Mouse (Mus musculus) forelimb bud, embryonic 11.5 days (tissue): ENCODE measurements at regions not wholly inside any gene's neighbourhood (a gene's known extent, or its start where the extent isn't known, plus 50 kb on each side); places are given as distances from the start of the nearest gene placed in this dataset.

Experiments used
- DNase-seq: peaks from one replicate; pipeline ENCODE4 v3.0.0-alpha.2; 2012; ENCODE audit warnings: low read depth, low spot score

- no peak for DNase-seq
Measured at GRCm38 (mm10) chr10:21776762-21777080, 105.3 kb upstream of the Sgk1 start.

DNA sequence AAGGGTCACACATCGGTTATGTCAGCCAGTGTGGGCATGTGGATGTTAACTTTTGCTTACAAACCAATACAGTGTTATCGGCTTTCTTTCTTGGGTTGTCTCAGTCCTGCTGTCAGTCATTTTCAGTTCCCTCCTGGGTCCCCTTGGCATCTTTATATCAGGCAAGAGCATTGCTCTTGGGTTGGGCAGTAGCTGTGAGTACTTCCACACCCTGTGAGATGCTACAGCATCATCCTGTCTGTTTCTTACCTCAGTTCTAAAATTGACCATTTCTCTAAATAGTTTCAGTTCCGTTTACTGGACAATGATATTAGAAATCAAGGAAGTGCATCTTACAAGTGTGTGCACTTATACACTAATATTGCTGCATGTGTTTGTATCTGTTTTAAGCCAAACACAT, 104.9 kb upstream of the Sgk1 start:
- no peak for DNase-seq

DNA sequence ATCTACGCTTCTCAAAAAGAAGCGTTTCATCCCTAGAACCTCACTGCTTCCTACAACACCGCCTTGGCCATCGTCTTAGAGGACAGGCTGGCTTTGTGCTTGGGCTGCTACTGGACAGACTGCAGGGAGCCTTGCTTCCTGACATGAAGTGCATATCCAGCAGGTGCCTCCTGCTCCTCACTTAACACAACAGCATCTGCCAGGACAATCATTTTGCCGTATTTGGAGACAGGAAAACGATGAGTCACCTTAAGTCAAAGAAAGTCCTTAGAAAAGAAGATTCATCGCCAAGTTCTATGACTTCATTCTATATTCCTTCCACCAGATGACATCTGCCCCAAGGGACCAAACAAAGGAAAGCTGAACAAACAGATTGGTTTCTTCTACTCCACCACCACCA, 98.5 kb upstream of the Sgk1 start:
- DNase-seq: no peak

- DNase-seq: no peak
Measured at GRCm38 (mm10) chr10:21785110-21785509, 96.9 kb upstream of the Sgk1 start.

DNA sequence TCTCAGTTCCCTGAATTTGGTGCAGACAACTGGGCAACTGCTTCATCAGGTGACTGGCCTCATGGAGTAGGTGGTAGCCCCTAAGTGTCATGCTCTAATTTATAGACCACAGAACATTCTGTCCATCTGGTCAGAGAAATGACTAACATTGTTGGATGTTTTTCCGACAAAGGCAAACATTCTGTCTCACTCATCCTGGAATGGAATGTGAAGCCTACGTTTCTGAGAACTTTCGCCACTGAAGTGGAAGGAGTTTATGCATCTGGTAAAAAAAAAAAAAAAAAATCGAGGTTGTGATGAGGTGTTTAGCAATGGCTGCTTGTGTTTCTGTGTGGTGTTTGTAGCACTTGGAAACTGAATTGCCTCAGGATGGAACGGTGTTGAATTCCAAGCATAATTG, 96.2 kb upstream of the Sgk1 start:
- DNase-seq: no peak

- no peak for DNase-seq
Measured at GRCm38 (mm10) chr10:21789847-21790530, 92.0 kb upstream of the Sgk1 start.

- no peak for DNase-seq
Measured at GRCm38 (mm10) chr10:21790991-21791390, 91.0 kb upstream of the Sgk1 start.

GRCm38 (mm10) chr10:21792431-21792830, 89.6 kb upstream of the Sgk1 start:
- DNase-seq: no peak

- DNase-seq: no peak
Measured at GRCm38 (mm10) chr10:21793641-21794040, 88.3 kb upstream of the Sgk1 start.

DNA sequence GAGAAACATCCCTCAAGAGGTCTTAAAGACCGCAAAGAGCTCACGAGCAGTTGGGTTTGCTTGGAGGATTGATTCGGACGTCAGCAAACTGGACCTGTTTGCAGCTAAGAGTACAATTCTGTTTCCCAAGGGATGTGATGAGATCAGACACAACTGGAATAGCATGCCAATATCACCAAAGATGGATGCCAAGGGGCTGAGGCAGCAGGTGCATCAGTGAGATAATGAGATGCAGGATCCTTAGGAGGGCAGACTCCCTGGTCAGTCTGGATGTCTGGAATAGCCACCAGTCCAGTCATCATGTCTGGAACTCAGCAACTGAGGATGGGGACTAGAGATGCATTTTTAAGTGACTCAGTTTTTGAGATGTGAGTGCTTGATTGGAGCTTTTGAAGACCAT, 85.6 kb upstream of the Sgk1 start:
- no peak for DNase-seq

- no peak for DNase-seq
Measured at GRCm38 (mm10) chr10:21798103-21798502, 83.9 kb upstream of the Sgk1 start.

- no peak for DNase-seq
Measured at GRCm38 (mm10) chr10:21801556-21801955, 80.4 kb upstream of the Sgk1 start.

DNA sequence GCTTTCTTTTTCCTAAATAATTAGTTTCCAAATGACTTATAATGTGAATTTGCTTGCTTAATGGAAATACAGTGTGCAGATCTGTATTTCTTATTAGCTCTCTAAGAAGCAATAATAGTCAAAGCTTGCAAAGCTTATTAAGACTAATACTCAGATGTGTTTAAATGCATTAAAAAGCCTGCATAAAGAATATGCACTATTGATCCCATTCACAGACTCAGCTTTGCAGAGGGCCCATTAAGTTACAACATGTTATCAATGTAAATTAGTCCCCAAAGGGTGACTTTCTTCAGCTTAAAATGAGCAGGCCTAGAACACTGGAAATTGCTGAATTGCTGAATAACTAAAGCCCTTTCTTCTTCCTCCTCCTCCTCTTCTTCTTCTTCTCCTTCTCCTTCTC, 78.8 kb upstream of the Sgk1 start:
- DNase-seq: no peak

DNA sequence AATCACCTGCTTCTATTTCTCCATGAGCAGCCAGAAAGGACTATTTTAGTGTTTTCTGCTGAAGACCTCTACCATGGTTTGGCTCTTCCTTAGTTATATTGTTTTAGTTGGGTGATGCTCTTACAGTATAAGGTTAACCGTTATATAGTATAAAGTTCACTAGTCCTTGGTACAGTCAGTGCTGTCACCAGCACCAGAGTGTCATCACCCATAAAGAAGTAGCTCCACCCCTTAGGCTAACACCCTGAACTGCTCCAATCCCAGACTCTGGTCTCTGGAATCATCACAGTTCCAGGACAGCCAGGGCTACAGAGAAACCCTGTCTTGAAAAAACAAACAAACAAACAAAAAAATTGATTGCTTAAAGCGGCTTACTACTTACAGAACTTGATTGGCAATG, 77.2 kb upstream of the Sgk1 start:
- DNase-seq: no peak

GRCm38 (mm10) chr10:21805606-21806005, 76.4 kb upstream of the Sgk1 start:
- DNase-seq: no peak

DNA sequence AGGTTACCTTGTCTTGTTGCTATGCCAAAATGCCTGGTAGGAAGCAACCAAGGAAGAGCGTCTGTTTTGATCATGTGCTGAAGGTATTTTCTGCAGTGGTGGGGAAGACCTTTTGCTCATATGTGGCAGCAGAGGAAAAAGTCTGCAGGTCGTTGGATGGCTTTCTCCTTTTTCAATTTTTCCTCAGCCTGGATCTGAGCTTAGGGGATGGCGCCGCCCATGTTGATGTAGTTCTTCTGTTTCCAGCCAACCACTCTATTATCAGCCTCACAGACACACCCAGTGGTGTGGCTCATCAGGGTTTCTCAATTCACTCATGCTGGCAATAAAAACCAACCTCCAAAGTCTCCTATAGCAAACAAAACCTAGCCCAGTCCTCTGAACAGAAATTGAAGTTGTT, 75.3 kb upstream of the Sgk1 start:
- DNase-seq: no peak

GRCm38 (mm10) chr10:21819686-21820085, 62.3 kb upstream of the Sgk1 start:
- DNase-seq: no peak

DNA sequence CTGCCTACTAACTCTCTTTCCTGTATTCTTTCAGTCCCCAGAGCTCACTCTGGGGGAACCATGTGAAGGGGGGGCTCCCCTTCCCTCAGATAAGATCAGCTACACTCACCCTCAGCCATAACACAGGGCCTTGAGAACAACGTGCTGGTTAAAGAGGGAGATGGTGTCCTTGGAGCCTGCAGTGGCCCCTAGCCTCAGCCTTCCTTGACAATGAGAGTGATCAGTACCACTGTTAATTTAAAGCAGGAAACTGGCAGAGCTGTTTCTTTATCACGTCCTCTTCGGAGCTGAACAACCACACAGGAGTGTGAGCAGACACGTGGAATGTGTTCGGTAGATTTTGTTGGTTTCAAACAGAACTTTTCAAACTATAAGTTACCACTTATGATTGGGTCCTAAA, 60.6 kb upstream of the Sgk1 start:
- DNase-seq: no peak

- DNase-seq: peak; percentile 43
Measured at GRCm38 (mm10) chr10:21824418-21825025, 57.5 kb upstream of the Sgk1 start.

GRCm38 (mm10) chr10:21826793-21827504, 55.0 kb upstream of the Sgk1 start:
- no peak for DNase-seq

GRCm38 (mm10) chr10:21827505-21827844, 54.5 kb upstream of the Sgk1 start:
- no peak for DNase-seq

- DNase-seq: no peak
Measured at GRCm38 (mm10) chr10:21828432-21829061, 53.4 kb upstream of the Sgk1 start.
